Mouse (Mus musculus) myocyte (in vitro differentiated cells): Measurements from ENCODE around the gene Crk. TPM values are rescaled to one million over a fixed set of nuclear protein-coding genes. Genes with fewer than 3 reads are reported as not detected.

Source experiments
- H3K27me3 ChIP-seq: one replicate; pipeline ENCODE4 v1.6.1; 2011; ENCODE audit not compliant: control insufficient read depth, insufficient read depth, insufficient read length
- H3K36me3 ChIP-seq: one replicate; pipeline ENCODE4 v1.6.1; 2011; ENCODE audit not compliant: control insufficient read depth, insufficient read depth
- H3K4me2 ChIP-seq: one replicate; pipeline ENCODE4 v1.6.1; 2011; ENCODE audit warnings: low read depth, control low read depth
- H3K4me3 ChIP-seq: one replicate; pipeline ENCODE4 v1.5.1; 2011; ENCODE audit warnings: mild to moderate bottlenecking, control low read depth, moderate library complexity
- H3K79me2 ChIP-seq: one replicate; pipeline ENCODE4 v1.6.1; 2011; ENCODE audit not compliant: control insufficient read depth, insufficient read depth
- H3ac ChIP-seq: one replicate; pipeline ENCODE4 v1.6.1; 2011; ENCODE audit not compliant: control insufficient read depth, insufficient read length
- CEBPB ChIP-seq: IDR thresholded peaks from 2 replicates; pipeline ENCODE4 v1.6.1; 2011; ENCODE audit warnings: mild to moderate bottlenecking, moderate library complexity; ENCODE audit not compliant: poor library complexity, insufficient read depth, severe bottlenecking
- E2F4 ChIP-seq: IDR thresholded peaks from one replicate; pipeline ENCODE4 v1.6.1; 2011; ENCODE audit warnings: mild to moderate bottlenecking, control low read depth, moderate library complexity; ENCODE audit not compliant: insufficient read depth
- MAX ChIP-seq: IDR thresholded peaks from one replicate; pipeline ENCODE4 v1.6.1; 2011; ENCODE audit warnings: low read depth, mild to moderate bottlenecking, control low read depth
- MYOD1 ChIP-seq, 3 experiments: IDR thresholded peaks; one replicate each; pipeline ENCODE4 v1.6.1; 2011; ENCODE audit warnings: control low read depth in 2 of 3, low read depth in 2 of 3, mild to moderate bottlenecking in 2 of 3, moderate library complexity in 1 of 3; ENCODE audit not compliant: insufficient read length in 2 of 3, control insufficient read depth in 1 of 3
- MYOG ChIP-seq, 3 experiments: IDR thresholded peaks; one replicate each; pipeline ENCODE4 v1.6.1; 2011; ENCODE audit warnings: control low read depth in 2 of 3, low read depth in 2 of 3, mild to moderate bottlenecking in 2 of 3; ENCODE audit not compliant: insufficient read length in 2 of 3, control insufficient read depth in 1 of 3, insufficient read depth in 1 of 3
- POLR2A ChIP-seq: IDR thresholded peaks from one replicate; pipeline ENCODE4 v1.6.1; 2011; ENCODE audit warnings: low read depth, mild to moderate bottlenecking, control low read depth, moderate library complexity; ENCODE audit not compliant: insufficient read length
- POLR2AphosphoS2 ChIP-seq: IDR thresholded peaks from one replicate; pipeline ENCODE4 v1.6.1; 2011; ENCODE audit warnings: low read depth, control low read depth; ENCODE audit not compliant: insufficient read length
- REST ChIP-seq: IDR thresholded peaks from one replicate; pipeline ENCODE4 v1.6.1; 2011; ENCODE audit warnings: mild to moderate bottlenecking, control low read depth, moderate library complexity; ENCODE audit not compliant: insufficient read depth, insufficient read length
- SRF ChIP-seq: IDR thresholded peaks from one replicate; pipeline ENCODE4 v1.6.1; 2011; ENCODE audit warnings: low read depth; ENCODE audit not compliant: control insufficient read depth, insufficient read length
- TCF12 ChIP-seq: IDR thresholded peaks from one replicate; pipeline ENCODE4 v1.6.1; 2011; ENCODE audit warnings: mild to moderate bottlenecking, control low read depth; ENCODE audit not compliant: poor library complexity, insufficient read depth, severe bottlenecking
- TCF3 ChIP-seq: IDR thresholded peaks from one replicate; pipeline ENCODE4 v1.6.1; 2011; ENCODE audit warnings: low read depth, control low read depth; ENCODE audit not compliant: insufficient read length
- USF1 ChIP-seq: IDR thresholded peaks from one replicate; pipeline ENCODE4 v1.6.1; 2011; ENCODE audit warnings: low read depth, mild to moderate bottlenecking, control low read depth, moderate library complexity
- polyA plus RNA-seq: library from polyadenylated mRNA; unstranded; fragments of >200 nt; fragmentation: generic; extraction: Trizol; gene quantifications from one replicate; pipeline ENCODE4 v1.2.1, GENCODE M21; 2012; ENCODE audit warnings: missing spikeins

The Crk gene
- polyA plus RNA-seq, 1 experiment: 34.5 TPM

DNA sequence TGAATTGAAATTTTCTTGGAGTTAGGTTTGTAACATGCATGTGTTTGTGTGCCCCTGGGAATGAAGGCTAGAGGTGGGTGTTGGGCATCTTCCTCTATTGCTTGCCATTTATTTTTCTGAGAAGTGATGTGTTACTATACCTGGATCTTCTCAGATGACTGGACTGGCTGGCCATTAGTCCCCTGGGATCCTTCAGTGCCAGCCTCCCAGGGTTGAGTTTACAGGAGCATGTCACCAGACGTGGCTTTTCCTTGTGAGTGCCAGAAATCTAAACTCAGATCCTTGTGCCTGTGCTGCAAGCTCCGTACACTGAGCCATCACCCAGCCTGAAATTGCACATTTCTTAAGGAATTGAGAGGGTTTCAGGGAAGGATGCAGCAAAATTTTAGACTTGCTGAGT, 5.9 kb downstream of the Crk start:
- Histone ChIP-seq H3ac (no peak overlapping the region), H3K4me3 (no peak overlapping the region), H3K79me2 (peaks cover 95% of the 10 kb centered on the region), H3K36me3 (peaks cover 16% of the 10 kb centered on the region), H3K27me3 (no peaks in the 10 kb centered on the region), H3K4me2 (no peak overlapping the region)
- TF ChIP-seq POLR2A: no peak
- TF ChIP-seq MYOD1 (IDR thresholded peaks at IDR 0.05; ENCODE audit: control insufficient read depth in 1 of 3, insufficient read length in 2 of 3, low read depth in 2 of 3): no peak
- TF ChIP-seq POLR2AphosphoS2: no peak
- TF ChIP-seq CEBPB: no peak
- TF ChIP-seq TCF3: no peak
- no peak for TF ChIP-seq MAX
- TF ChIP-seq MYOG (IDR thresholded peaks at IDR 0.05; ENCODE audit: control insufficient read depth in 1 of 3, insufficient read depth in 1 of 3, insufficient read length in 2 of 3, low read depth in 2 of 3): no peak
- TF ChIP-seq TCF12: no peak
- TF ChIP-seq REST: no peak
- TF ChIP-seq USF1: no peak
- no peak for TF ChIP-seq SRF
- TF ChIP-seq E2F4: no peak

DNA sequence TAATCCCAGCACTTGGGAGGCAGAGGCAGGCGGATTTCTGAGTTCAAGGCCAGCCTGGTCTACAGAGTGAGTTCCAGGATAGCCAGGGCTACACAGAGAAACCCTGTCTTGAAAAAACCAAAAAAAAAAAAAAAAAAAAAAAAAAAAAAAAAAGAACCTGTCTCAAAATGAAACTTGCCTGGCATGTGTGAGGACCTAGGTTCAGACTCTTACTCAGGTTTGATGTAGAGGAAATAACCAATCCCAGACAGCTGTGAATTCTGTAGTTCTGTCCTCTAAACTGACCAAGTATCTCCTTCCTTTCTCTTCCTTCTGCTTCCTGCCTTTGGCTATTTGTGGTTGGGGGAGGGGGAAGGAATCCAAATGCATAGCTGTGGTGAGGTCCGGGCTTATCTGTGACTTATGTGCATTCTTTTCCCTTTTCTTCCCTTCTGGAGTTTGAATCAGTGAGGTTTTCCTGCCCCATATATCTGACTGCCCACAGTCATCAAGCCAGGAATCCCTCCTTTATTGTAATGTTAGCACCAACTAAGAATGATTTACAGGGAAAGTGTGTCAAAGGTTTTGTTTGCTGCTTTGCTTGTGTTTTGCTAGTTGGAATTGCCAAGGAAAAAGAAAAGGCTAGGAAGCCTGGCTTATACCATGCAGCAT, 8.4 kb downstream of the Crk start:
- Histone ChIP-seq H3K4me2 (peak overlapping the region; percentile 49), H3K79me2 (peaks cover 91% of the 10 kb centered on the region), H3ac (no peak overlapping the region), H3K36me3 (peaks cover 25% of the 10 kb centered on the region), H3K27me3 (no peaks in the 10 kb centered on the region), H3K4me3 (no peak overlapping the region)
- TF ChIP-seq TCF12 (no peak), MYOG (IDR thresholded peaks at IDR 0.05; ENCODE audit: control insufficient read depth in 1 of 3, insufficient read depth in 1 of 3, insufficient read length in 2 of 3, low read depth in 2 of 3) (no peak), CEBPB (no peak), POLR2AphosphoS2 (no peak), REST (no peak), SRF (no peak), TCF3 (no peak)

GRCm38 (mm10) chr11:75688132-75688531, 9.1 kb downstream of the Crk start:
- Histone ChIP-seq H3K36me3 (peaks cover 22% of the 10 kb centered on the region), H3K4me3 (no peak overlapping the region), H3K27me3 (no peaks in the 10 kb centered on the region), H3ac (no peak overlapping the region), H3K79me2 (peaks cover 91% of the 10 kb centered on the region), H3K4me2 (peak overlapping the region; percentile 49)
- peak in 1 of 3 experiments; percentile 11 for TF ChIP-seq MYOG (IDR thresholded peaks at IDR 0.05; ENCODE audit: control insufficient read depth in 1 of 3, insufficient read depth in 1 of 3, insufficient read length in 2 of 3, low read depth in 2 of 3)
- TF ChIP-seq MAX: no peak
- no peak for TF ChIP-seq CEBPB
- no peak for TF ChIP-seq REST
- no peak for TF ChIP-seq POLR2AphosphoS2
- TF ChIP-seq MYOD1 (IDR thresholded peaks at IDR 0.05; ENCODE audit: control insufficient read depth in 1 of 3, insufficient read length in 2 of 3, low read depth in 2 of 3): no peak
- no peak for TF ChIP-seq TCF3
- TF ChIP-seq TCF12: no peak

GRCm38 (mm10) chr11:75689977-75690376, 10.9 kb downstream of the Crk start:
- Histone ChIP-seq H3K27me3 (no peaks in the 10 kb centered on the region), H3K4me2 (no peak overlapping the region), H3K79me2 (peaks cover 90% of the 10 kb centered on the region), H3K36me3 (peaks cover 24% of the 10 kb centered on the region), H3ac (no peak overlapping the region), H3K4me3 (no peak overlapping the region)
- TF ChIP-seq REST: no peak
- TF ChIP-seq TCF12: no peak
- no peak for TF ChIP-seq MAX
- no peak for TF ChIP-seq MYOD1 (IDR thresholded peaks at IDR 0.05; ENCODE audit: control insufficient read depth in 1 of 3, insufficient read length in 2 of 3, low read depth in 2 of 3)
- no peak for TF ChIP-seq TCF3
- no peak for TF ChIP-seq SRF
- no peak for TF ChIP-seq MYOG (IDR thresholded peaks at IDR 0.05; ENCODE audit: control insufficient read depth in 1 of 3, insufficient read depth in 1 of 3, insufficient read length in 2 of 3, low read depth in 2 of 3)
- TF ChIP-seq POLR2AphosphoS2: no peak
- TF ChIP-seq POLR2A: no peak
- no peak for TF ChIP-seq CEBPB
- no peak for TF ChIP-seq USF1
- TF ChIP-seq E2F4: no peak

DNA sequence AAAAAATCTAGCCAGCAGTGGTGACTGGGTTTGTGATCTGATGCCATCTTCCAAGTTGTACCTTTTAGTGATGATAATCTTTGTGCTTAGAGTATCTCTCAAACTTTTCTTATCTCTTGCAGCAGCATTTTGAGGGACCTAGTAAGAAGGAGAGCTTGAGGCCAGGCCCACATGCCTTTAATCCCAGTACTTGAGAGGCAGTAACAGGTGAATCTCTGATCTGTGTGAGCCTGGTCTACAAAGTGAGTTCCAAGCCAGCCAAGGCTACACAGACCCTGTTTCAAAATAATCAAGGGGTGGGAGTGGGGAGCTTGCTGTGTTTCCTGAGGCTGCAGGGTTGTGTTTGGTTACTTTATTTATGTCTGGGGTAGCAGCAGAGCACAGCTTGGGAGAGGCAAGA, 12.0 kb downstream of the Crk start:
- H3K4me2 ChIP-seq: no peak overlapping the region
- TF ChIP-seq MYOD1 (IDR thresholded peaks at IDR 0.05; ENCODE audit: control insufficient read depth in 1 of 3, insufficient read length in 2 of 3, low read depth in 2 of 3): peak; percentile 23 to 73 (median 57)
- TF ChIP-seq SRF: no peak
- no peak overlapping the region for H3K4me3 ChIP-seq
- no peak overlapping the region for H3ac ChIP-seq
- no peaks in the 10 kb centered on the region for H3K27me3 ChIP-seq
- peaks cover 29% of the 10 kb centered on the region for H3K36me3 ChIP-seq
- peaks cover 90% of the 10 kb centered on the region for H3K79me2 ChIP-seq
